Mouse (Mus musculus): ENCODE results near the gene Ppard.

DNA sequence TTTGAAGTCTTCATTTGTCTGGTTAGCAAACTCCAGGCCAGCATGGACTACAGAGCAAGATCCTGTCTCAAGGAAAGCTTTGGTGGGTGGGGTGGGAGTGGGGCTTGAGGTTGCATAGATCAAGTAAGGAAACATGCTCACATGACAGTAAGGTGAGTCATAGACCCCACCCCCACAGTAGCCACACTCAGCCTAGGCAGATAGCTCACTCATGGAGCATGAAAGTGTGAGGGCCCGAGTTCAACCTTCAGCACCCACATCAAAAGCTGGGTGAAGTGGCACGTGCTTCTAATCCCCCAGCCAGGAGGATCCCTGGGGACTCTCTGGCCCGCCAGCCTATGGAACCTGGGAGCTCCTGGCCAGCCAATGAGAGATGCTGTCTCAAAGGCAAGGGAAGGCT lies 38.9 kb upstream of the Ppard start:
- no peak for TF ChIP-seq CTCF (IDR thresholded peaks at IDR 0.05; ENCODE audit: low read depth)
- no peak for TF ChIP-seq EP300 (IDR thresholded peaks at IDR 0.05; ENCODE audit: low read depth)
